Mouse (Mus musculus) liver, embryonic 14.5 days (tissue): ENCODE measurements at regions not wholly inside any gene's neighbourhood (a gene's known extent, or its start where the extent isn't known, plus 50 kb on each side); places are given as distances from the start of the nearest gene placed in this dataset.

ENCODE experiments used
- ATAC-seq: fragments of 200-750 bp; cut with Nextera tagmentation; 2 replicates; pipeline ENCODE4 v1.8.0; 2017; ENCODE audit warnings: moderate number of reproducible peaks, mild to moderate bottlenecking, moderate library complexity; ENCODE audit not compliant: insufficient read depth
- DNase-seq, 3 experiments: peaks; one replicate each; pipeline ENCODE4 v3.0.0-alpha.2; 2012 to 2013; ENCODE audit warnings: low read depth in 3 of 3, low spot score in 3 of 3
- H3K27ac ChIP-seq: fragments of 300-500 bp; sonication (generic); 2 replicates; pipeline ENCODE4 v1.5.1; 2014; ENCODE audit warnings: moderate library complexity, mild to moderate bottlenecking, control low read depth, inconsistent platforms
- H3K27me3 ChIP-seq: fragments of 300-500 bp; sonication (generic); 2 replicates; pipeline ENCODE4 v1.6.1; 2014; ENCODE audit warnings: mild to moderate bottlenecking, low read length, moderate library complexity; ENCODE audit not compliant: control insufficient read depth, insufficient read depth
- H3K36me3 ChIP-seq: fragments of 300-500 bp; sonication (generic); replicated peaks from 2 replicates; pipeline ENCODE4 v1.6.1; 2014; ENCODE audit warnings: low read depth; ENCODE audit not compliant: control insufficient read depth, insufficient read depth
- H3K4me1 ChIP-seq, 2 experiments: fragments of 200-500 bp in 1 of 2; fragments of 300-500 bp in 1 of 2; sonication (generic) in 1 of 2; replicated peaks; 2 replicates each; pipeline ENCODE4 v1.6.1; 2012 to 2014; ENCODE audit warnings: antibody characterized with exemption in 1 of 2, inconsistent platforms in 1 of 2, low read length in 1 of 2; ENCODE audit not compliant: control insufficient read depth in 2 of 2, insufficient read depth in 2 of 2
- H3K4me2 ChIP-seq: fragments of 300-500 bp; sonication (generic); 2 replicates; pipeline ENCODE4 v1.6.1; 2014; ENCODE audit warnings: low read depth, mild to moderate bottlenecking, control low read depth, moderate library complexity
- H3K4me3 ChIP-seq, 2 experiments: fragments of 200-500 bp in 1 of 2; fragments of 300-500 bp in 1 of 2; sonication (generic) in 1 of 2; 2 replicates each; pipeline ENCODE4 v1.5.1; 2012 to 2014; ENCODE audit warnings: low read depth in 2 of 2, low read length in 2 of 2, mild to moderate bottlenecking in 2 of 2, control low read depth in 1 of 2, inconsistent platforms in 1 of 2, moderate library complexity in 1 of 2; ENCODE audit not compliant: insufficient read depth in 1 of 2
- H3K9ac ChIP-seq: fragments of 300-500 bp; sonication (generic); replicated peaks from 2 replicates; pipeline ENCODE4 v1.6.1; 2014; ENCODE audit warnings: mild to moderate bottlenecking, control low read depth, moderate library complexity
- H3K9me3 ChIP-seq: fragments of 300-500 bp; sonication (generic); 2 replicates; pipeline ENCODE4 v1.6.1; 2016; ENCODE audit warnings: low read length, mixed read lengths; ENCODE audit not compliant: control insufficient read depth
- CTCF ChIP-seq: IDR thresholded peaks from 2 replicates; pipeline ENCODE4 v1.5.1; 2016; ENCODE audit warnings: antibody characterized with exemption, low read depth, control low read depth
- EP300 ChIP-seq: IDR thresholded peaks from 2 replicates; pipeline ENCODE4 v1.6.1; 2016; ENCODE audit warnings: antibody characterized with exemption, low read depth
- WGBS: fragments of 180-500 bp; shearing (Covaris S2); extraction: QIAGEN DNeasy Blood & Tissue Kit; methylation state at CpG from one replicate; pipeline ENCODE4 v1.1.7; 2014; ENCODE audit not compliant: insufficient replicate concordance; 5-methylcytosine and 5-hydroxymethylcytosine counted together

- no peaks in the 10 kb centered on the region for H3K36me3 ChIP-seq
- no peaks in the 10 kb centered on the region for H3K27me3 ChIP-seq
- no peak overlapping the region for H3K4me2 ChIP-seq
- WGBS = 59% methylated on average over 7 of the region's 7 CpGs
- H3K9ac ChIP-seq = no peak overlapping the region
- no peak for DNase-seq
- no peak overlapping the region for H3K4me3 ChIP-seq
- H3K27ac ChIP-seq = no peak overlapping the region
- no peaks in the 10 kb centered on the region for H3K4me1 ChIP-seq
- H3K9me3 ChIP-seq = no peaks in the 10 kb centered on the region
- no peak for ATAC-seq
- TF ChIP-seq EP300 (no peak), CTCF (no peak)
Observed at GRCm38 (mm10) chr9:113438394-113438793, 269.7 kb downstream of the Pdcd6ip start.

GRCm38 (mm10) chr9:113435921-113436320 lies 272.1 kb downstream of the Pdcd6ip start:
- no peaks in the 10 kb centered on the region for H3K36me3 ChIP-seq
- no peaks in the 10 kb centered on the region for H3K4me1 ChIP-seq
- no peaks in the 10 kb centered on the region for H3K27me3 ChIP-seq
- no peak overlapping the region for H3K27ac ChIP-seq
- no peak overlapping the region for H3K4me2 ChIP-seq
- H3K4me3 ChIP-seq = no peak overlapping the region
- no peaks in the 10 kb centered on the region for H3K9me3 ChIP-seq
- TF ChIP-seq EP300 (no peak), CTCF (no peak)
- ATAC-seq (no peak), DNase-seq (no peak)
- no peak overlapping the region for H3K9ac ChIP-seq

- 55% methylated on average over 4 of the region's 4 CpGs for WGBS
- no peak overlapping the region for H3K9ac ChIP-seq
- no peak for DNase-seq
Observed at GRCm38 (mm10) chr9:113433424-113433823, 274.6 kb downstream of the Pdcd6ip start.

GRCm38 (mm10) chr9:113432601-113433179 lies 275.4 kb downstream of the Pdcd6ip start:
- DNase-seq (no peak), ATAC-seq (no peak)
- H3K4me2 ChIP-seq = no peak overlapping the region
- 59% methylated on average over 9 of the region's 9 CpGs for WGBS
- H3K4me1 ChIP-seq = no peaks in the 10 kb centered on the region
- no peak overlapping the region for H3K27ac ChIP-seq
- no peaks in the 10 kb centered on the region for H3K36me3 ChIP-seq
- no peak overlapping the region for H3K4me3 ChIP-seq
- no peak overlapping the region for H3K9ac ChIP-seq
- TF ChIP-seq CTCF (no peak), EP300 (no peak)
- no peaks in the 10 kb centered on the region for H3K27me3 ChIP-seq
- no peaks in the 10 kb centered on the region for H3K9me3 ChIP-seq

More at GRCm38 (mm10) chr9:113433424-113433823, 274.6 kb downstream of the Pdcd6ip start:
- no peak overlapping the region for H3K4me3 ChIP-seq
- no peaks in the 10 kb centered on the region for H3K4me1 ChIP-seq
- no peaks in the 10 kb centered on the region for H3K27me3 ChIP-seq
- H3K9me3 ChIP-seq = no peaks in the 10 kb centered on the region
- ATAC-seq = no peak
- H3K27ac ChIP-seq = no peak overlapping the region
- no peaks in the 10 kb centered on the region for H3K36me3 ChIP-seq
- TF ChIP-seq CTCF (no peak), EP300 (no peak)
- H3K4me2 ChIP-seq = no peak overlapping the region

GRCm38 (mm10) chr9:113430411-113430810 lies 277.6 kb downstream of the Pdcd6ip start:
- DNase-seq (no peak), ATAC-seq (no peak)
- no peaks in the 10 kb centered on the region for H3K36me3 ChIP-seq
- TF ChIP-seq CTCF = no peak
- TF ChIP-seq EP300 = no peak
- no peaks in the 10 kb centered on the region for H3K27me3 ChIP-seq
- WGBS = 49% methylated on average over 4 of the region's 4 CpGs
- H3K9me3 ChIP-seq = no peaks in the 10 kb centered on the region
- H3K27ac ChIP-seq = no peak overlapping the region
- no peak overlapping the region for H3K4me2 ChIP-seq
- no peak overlapping the region for H3K4me3 ChIP-seq
- no peak overlapping the region for H3K9ac ChIP-seq
- no peaks in the 10 kb centered on the region for H3K4me1 ChIP-seq
